Mouse (Mus musculus) layer of hippocampus, adult 11-12 months (tissue): Measurements from ENCODE around the gene Avil.
A peak's percentile ranks its signal among the peaks of the same experiment; 100 is the strongest.

Experiments
- DNase-seq: peaks from one replicate; pipeline ENCODE4 v3.0.0; 2022; ENCODE audit warnings: low spot score

Avil gene

DNA sequence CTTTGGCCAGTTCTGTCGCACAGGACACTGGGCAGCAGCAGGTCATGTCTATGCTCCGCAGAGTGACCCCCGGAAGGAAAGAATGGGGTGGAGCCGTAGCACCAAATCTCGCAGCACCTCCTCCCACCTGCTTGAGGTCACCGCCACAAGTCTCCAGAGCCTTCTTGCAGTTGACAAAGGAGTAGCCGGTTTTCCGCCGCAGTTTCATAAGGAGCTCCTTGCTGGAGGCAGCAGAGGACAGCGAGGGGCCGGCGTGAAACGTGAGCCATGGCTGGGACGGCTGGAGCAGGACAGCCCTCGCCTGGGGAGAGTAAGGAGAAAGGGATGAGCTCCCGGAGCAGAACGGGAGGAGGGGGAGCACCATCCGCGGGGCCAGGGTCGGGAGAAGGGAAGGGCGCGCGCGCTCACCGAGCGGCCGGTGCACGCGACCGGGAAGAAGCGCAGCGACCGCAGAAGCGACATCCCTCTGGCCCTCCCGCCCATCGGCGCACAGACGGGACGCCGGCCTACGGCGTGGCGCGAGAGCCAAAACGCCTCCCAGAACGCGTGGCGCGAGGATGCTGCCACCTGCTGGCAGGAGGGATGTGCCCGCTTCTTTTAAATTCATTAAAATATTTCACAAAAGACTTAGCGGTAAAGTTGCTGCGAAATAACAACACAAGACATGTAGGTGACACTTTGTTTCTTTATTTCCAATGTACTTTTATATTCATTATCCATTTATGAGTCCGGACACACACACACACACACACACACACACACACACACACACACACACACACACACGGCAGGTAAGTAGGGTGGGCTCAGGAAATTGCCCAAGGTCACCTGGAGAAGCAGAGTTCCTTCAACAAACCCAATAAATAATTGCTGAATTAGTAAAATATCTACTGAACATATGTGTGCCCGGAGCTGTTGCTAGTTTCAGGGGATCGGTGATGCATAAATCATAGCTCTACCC is 30.1 kb downstream of the Avil start, which contains the start of gene Tsfm:
Tsfm (minus strand) TSS at position 505 of the 961 bp plus-strand sequence.
- peak; percentile 91 for DNase-seq

DNA sequence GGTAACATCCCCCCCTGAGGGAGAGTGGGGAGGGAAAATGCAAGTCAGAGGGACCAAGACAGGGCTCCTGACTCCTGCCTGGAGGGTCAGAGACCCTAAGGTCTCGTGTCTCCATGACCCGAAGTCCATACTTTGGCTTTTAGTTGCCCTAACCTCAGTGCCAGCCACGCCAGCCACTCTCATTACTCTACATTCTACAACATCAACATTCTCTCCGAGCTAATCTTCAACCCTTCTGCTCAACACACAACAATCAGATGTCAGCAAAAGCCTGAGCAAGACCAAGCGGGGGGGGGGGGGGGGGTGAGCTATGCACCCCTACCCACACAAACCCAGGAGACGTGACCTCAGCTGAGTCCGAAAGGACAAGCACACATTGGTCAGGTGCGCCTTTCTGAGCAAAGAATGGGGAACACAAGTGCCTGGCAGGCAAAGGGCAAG is 32.8 kb downstream of the Avil start:
- no peak for DNase-seq

GRCm38 (mm10) chr10:127036273-127036672 is 35.8 kb downstream of the Avil start:
- DNase-seq, result no peak

- no peak for DNase-seq
These were observed 37.1 kb downstream of the Avil start for GRCm38 (mm10) chr10:127037641-127038040.

- no peak for DNase-seq
These were observed 40.2 kb downstream of the Avil start for GRCm38 (mm10) chr10:127040569-127041214.

- DNase-seq, result no peak
These were observed 40.8 kb downstream of the Avil start, which contains the start of the genes Mettl1 and Eef1akmt3 for GRCm38 (mm10) chr10:127041274-127041766. Gene Mettl1, plus strand, starts transcription at chr10:127041414. Gene Eef1akmt3, minus strand, starts transcription at chr10:127041513.

GRCm38 (mm10) chr10:127041774-127042338 is 41.3 kb downstream of the Avil start:
- DNase-seq, result peak; percentile 90

- DNase-seq, result no peak
These were observed 42.1 kb downstream of the Avil start for GRCm38 (mm10) chr10:127042468-127043115.

- no peak for DNase-seq
These were observed 42.7 kb downstream of the Avil start for GRCm38 (mm10) chr10:127043187-127043586.

DNA sequence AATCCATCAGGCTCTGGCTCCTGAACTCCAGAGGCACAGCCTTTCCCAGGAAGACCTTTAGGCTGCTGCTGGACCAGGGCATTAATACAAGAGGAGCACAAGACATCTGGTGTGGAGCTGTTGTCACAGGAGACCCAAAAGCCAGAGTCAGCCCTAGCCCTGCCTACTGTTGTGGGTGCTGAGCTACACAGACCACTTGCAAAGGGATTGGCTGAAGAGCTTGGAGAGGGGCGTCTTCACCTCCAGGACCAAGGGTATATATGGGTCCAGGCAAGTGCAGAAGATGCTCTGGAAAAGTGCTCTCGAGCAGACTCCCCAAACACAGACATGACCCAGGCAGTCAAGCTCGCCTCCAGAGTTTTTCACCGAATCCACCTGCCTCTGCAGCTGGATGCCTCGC is 47.4 kb downstream of the Avil start, which contains the start of gene Cyp27b1:
Cyp27b1 (plus strand) TSS at position 297 of the 400 bp plus-strand sequence.
- DNase-seq, result no peak

DNA sequence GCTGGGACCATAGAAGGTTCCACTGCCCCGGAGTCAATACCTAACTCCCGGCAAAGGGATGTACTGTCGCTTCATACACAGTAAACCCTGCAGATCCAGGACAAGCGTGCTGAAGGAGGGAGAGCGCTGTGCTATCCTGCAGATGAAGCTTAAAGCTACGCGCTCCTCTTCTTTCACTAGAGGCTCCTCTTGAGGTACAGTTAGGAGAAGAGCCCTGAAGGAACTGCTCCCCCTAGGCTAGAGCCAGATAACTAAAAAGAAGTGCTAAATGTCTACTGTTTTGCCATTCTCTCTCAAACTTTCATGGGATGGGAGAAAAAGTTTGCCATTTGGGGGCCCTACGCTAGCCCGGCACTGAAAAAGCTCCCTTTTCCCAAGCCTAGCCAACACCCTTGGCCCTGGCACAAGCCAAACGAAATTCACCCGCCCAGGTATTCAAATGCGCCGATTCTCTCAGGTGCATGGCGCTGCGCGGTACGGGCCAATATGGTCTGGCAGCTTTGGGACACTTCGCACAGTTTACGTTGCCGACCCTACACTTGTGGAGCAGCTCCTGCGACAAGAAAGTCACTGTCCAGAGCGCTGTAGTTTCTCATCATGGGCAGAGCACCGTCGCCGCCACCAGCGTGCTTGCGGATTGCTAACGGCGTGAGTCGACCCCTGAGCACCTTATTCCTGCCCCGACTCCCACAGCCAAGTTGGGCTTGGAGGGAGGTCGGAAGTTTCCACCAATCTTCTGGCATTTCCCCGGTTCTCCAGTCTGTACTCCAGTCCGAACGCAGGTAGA is 48.3 kb downstream of the Avil start:
- DNase-seq, result no peak

GRCm38 (mm10) chr10:127049395-127050118 is 49.0 kb downstream of the Avil start:
- no peak for DNase-seq

DNA sequence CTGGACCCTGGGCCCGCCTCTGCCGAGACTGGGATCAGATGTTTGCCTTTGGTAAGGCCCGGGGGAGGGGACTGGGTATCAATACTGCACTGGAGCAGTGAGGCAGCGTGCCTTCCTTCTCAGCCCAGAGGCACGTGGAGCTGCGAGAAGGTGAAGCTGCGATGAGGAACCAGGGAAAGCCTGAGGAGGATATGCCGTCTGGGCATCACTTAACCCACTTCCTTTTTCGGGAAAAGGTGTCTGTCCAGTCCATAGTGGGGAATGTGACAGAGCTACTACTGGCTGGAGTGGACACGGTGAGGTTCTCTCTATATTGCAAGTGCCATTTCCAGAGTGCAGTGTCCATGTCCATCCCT is 49.6 kb downstream of the Avil start:
- no peak for DNase-seq

DNA sequence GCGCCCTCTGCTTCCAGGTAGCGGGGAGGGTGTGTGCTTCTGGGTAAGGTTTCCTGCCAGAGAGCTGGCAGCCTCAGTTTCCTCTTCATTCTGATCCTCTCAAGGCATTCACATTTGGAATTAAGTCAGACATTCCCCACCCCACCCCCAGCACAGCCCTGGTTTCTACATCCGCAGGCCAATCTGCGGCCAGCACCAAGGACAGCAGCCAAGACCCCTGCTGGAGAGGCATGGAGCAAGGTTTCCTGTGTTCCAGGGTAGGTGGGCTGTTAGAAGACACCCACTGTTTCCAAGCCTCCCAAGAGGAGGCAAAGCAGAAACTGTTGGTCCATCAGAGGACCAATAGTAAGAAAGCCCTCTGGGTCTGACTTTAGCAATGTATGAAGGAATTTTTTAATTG is 54.1 kb downstream of the Avil start:
- no peak for DNase-seq

GRCm38 (mm10) chr10:127055406-127055805 is 54.9 kb downstream of the Avil start:
- DNase-seq, result no peak

- DNase-seq, result no peak
These were observed 56.0 kb downstream of the Avil start for GRCm38 (mm10) chr10:127056490-127056889.

GRCm38 (mm10) chr10:127058161-127058560 is 57.7 kb downstream of the Avil start:
- DNase-seq, result peak; percentile 70

- DNase-seq, result no peak
These were observed 58.2 kb downstream of the Avil start for GRCm38 (mm10) chr10:127058708-127059107.

- DNase-seq, result no peak
These were observed 58.9 kb downstream of the Avil start for GRCm38 (mm10) chr10:127059174-127059967.
